Mouse (Mus musculus): Measurements from ENCODE around the gene Nsun2. TPM values are rescaled to one million over a fixed set of nuclear protein-coding genes. Genes with fewer than 3 reads are reported as not detected.

The Nsun2 gene
- polyA plus RNA-seq, 2 experiments = 102 to 134 TPM

- H3K4me3 ChIP-seq (replicated peaks; ENCODE audit: low read length) = no peak overlapping the region
- DNase-seq (ENCODE audit: low spot score) = no peak
- no peaks in the 10 kb centered on the region for H3K27me3 ChIP-seq (ENCODE audit: control insufficient read depth, insufficient read depth, low read length)
- H3K27ac ChIP-seq (replicated peaks; ENCODE audit: low read depth, low read length) = no peak overlapping the region
- H3K9me3 ChIP-seq (ENCODE audit: control insufficient read depth, low read length) = no peaks in the 10 kb centered on the region
- H3K36me3 ChIP-seq (ENCODE audit: control insufficient read depth, insufficient read depth, low read length) = no peaks in the 10 kb centered on the region
- WGBS = 83% methylated on average over 9 of the region's 9 CpGs
- TF ChIP-seq POLR2A (IDR thresholded peaks at IDR 0.05; ENCODE audit: borderline replicate concordance, extremely low read depth, insufficient read depth, insufficient read length) = no peak
- H3K4me1 ChIP-seq (ENCODE audit: control insufficient read depth, insufficient read depth, low read length) = no peaks in the 10 kb centered on the region
- no peak for ATAC-seq (ENCODE audit: low FRiP score, low read depth)
- H3K4me2 ChIP-seq (replicated peaks; ENCODE audit: low read depth, low read length, severe bottlenecking) = no peak overlapping the region
- no peak overlapping the region for H3K9ac ChIP-seq (ENCODE audit: low read depth, low read length, severe bottlenecking)
These were observed 35.7 kb downstream of the Nsun2 start for GRCm38 (mm10) chr13:69569201-69569600.

DNA sequence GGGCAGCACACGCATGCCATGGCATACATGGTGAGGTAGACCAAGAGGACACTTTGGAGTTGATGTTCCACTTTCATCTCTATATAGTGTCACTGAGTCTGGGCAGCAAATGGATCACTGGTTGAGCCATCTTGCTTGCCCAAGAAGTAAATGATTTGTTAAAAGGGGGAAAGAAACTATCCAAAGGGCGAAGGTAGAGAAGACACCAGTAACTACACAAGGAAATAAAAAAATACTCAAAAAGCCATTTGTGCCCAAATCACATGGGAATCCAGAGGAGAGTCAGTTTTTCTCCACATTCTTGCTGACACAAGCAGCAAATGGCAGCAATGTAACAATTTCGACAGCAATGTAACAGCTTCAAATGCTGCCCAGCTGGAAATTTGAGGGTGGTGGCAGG, 39.0 kb downstream of the Nsun2 start:
- TF ChIP-seq POLR2A (IDR thresholded peaks at IDR 0.05; ENCODE audit: borderline replicate concordance, extremely low read depth, insufficient read depth, insufficient read length) = no peak
- H3K27ac ChIP-seq (replicated peaks; ENCODE audit: low read depth, low read length) = no peak overlapping the region
- no peak overlapping the region for H3K4me2 ChIP-seq (replicated peaks; ENCODE audit: low read depth, low read length, severe bottlenecking)
- no peaks in the 10 kb centered on the region for H3K4me1 ChIP-seq (ENCODE audit: control insufficient read depth, insufficient read depth, low read length)
- no peaks in the 10 kb centered on the region for H3K27me3 ChIP-seq (ENCODE audit: control insufficient read depth, insufficient read depth, low read length)
- 87% methylated on average over 3 of the region's 3 CpGs for WGBS
- H3K4me3 ChIP-seq (replicated peaks; ENCODE audit: low read length) = no peak overlapping the region
- DNase-seq (ENCODE audit: low spot score) = no peak
- H3K9ac ChIP-seq (ENCODE audit: low read depth, low read length, severe bottlenecking) = no peak overlapping the region
- ATAC-seq (ENCODE audit: low FRiP score, low read depth) = no peak
- no peaks in the 10 kb centered on the region for H3K9me3 ChIP-seq (ENCODE audit: control insufficient read depth, low read length)
- H3K36me3 ChIP-seq (ENCODE audit: control insufficient read depth, insufficient read depth, low read length) = no peaks in the 10 kb centered on the region

- H3K4me2 ChIP-seq (replicated peaks; ENCODE audit: low read depth, low read length, severe bottlenecking) = no peak overlapping the region
- H3K27ac ChIP-seq (replicated peaks; ENCODE audit: low read depth, low read length) = no peak overlapping the region
- TF ChIP-seq POLR2A (IDR thresholded peaks at IDR 0.05; ENCODE audit: borderline replicate concordance, extremely low read depth, insufficient read depth, insufficient read length) = no peak
- no peaks in the 10 kb centered on the region for H3K9me3 ChIP-seq (ENCODE audit: control insufficient read depth, low read length)
- no peak overlapping the region for H3K9ac ChIP-seq (ENCODE audit: low read depth, low read length, severe bottlenecking)
- WGBS = 64% methylated on average over 11 of the region's 11 CpGs
- DNase-seq (ENCODE audit: low spot score) (no peak), ATAC-seq (ENCODE audit: low FRiP score, low read depth) (no peak)
- H3K27me3 ChIP-seq (ENCODE audit: control insufficient read depth, insufficient read depth, low read length) = no peaks in the 10 kb centered on the region
- no peaks in the 10 kb centered on the region for H3K36me3 ChIP-seq (ENCODE audit: control insufficient read depth, insufficient read depth, low read length)
- H3K4me3 ChIP-seq (replicated peaks; ENCODE audit: low read length) = no peak overlapping the region
- H3K4me1 ChIP-seq (ENCODE audit: control insufficient read depth, insufficient read depth, low read length) = no peaks in the 10 kb centered on the region
These were observed 43.1 kb downstream of the Nsun2 start for GRCm38 (mm10) chr13:69576676-69577075.

DNA sequence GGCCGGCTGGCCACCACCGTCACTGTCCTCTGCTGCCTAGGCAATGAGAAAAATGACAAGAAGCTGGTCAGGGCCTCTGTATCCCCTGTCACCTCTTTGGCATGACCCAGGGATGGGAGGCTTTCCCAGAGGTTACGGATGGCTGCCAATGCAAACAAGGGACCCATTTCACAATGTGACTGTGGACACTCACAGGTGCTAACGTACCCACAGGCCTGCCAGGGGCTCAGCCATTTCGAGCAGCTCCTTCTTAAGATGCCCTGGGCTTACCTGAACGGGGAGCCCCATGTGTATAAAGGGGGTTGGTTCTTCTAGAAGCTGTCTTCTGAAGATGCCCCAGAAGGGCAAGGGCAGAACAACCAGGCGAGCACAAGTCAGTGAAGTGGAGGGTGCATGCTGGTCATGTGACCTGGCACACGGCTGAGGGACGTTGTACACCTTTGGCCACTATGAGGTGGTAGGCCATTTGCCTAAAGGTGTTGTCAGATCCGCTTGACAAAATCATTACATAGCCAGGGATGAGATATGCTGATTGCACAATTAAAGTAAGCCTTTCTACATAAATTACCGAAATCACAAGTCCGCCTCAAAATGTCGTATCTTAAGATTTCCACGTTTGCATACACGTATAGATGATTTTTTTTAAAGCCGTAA, 43.8 kb downstream of the Nsun2 start:
- H3K4me2 ChIP-seq (replicated peaks; ENCODE audit: low read depth, low read length, severe bottlenecking) = no peak overlapping the region
- H3K27me3 ChIP-seq (ENCODE audit: control insufficient read depth, insufficient read depth, low read length) = no peaks in the 10 kb centered on the region
- TF ChIP-seq POLR2A (IDR thresholded peaks at IDR 0.05; ENCODE audit: borderline replicate concordance, extremely low read depth, insufficient read depth, insufficient read length) = no peak
- DNase-seq (ENCODE audit: low spot score) (no peak), ATAC-seq (ENCODE audit: low FRiP score, low read depth) (no peak)
- H3K9ac ChIP-seq (ENCODE audit: low read depth, low read length, severe bottlenecking) = no peak overlapping the region
- WGBS = 87% methylated on average over 16 of the region's 16 CpGs
- no peaks in the 10 kb centered on the region for H3K36me3 ChIP-seq (ENCODE audit: control insufficient read depth, insufficient read depth, low read length)
- H3K27ac ChIP-seq (replicated peaks; ENCODE audit: low read depth, low read length) = no peak overlapping the region
- no peaks in the 10 kb centered on the region for H3K4me1 ChIP-seq (ENCODE audit: control insufficient read depth, insufficient read depth, low read length)
- no peak overlapping the region for H3K4me3 ChIP-seq (replicated peaks; ENCODE audit: low read length)
- H3K9me3 ChIP-seq (ENCODE audit: control insufficient read depth, low read length) = no peaks in the 10 kb centered on the region

GRCm38 (mm10) chr13:69582411-69582810, 48.9 kb downstream of the Nsun2 start:
- no peaks in the 10 kb centered on the region for H3K4me1 ChIP-seq (ENCODE audit: control insufficient read depth, insufficient read depth, low read length)
- no peak overlapping the region for H3K4me2 ChIP-seq (replicated peaks; ENCODE audit: low read depth, low read length, severe bottlenecking)
- no peak for DNase-seq (ENCODE audit: low spot score)
- TF ChIP-seq POLR2A (IDR thresholded peaks at IDR 0.05; ENCODE audit: borderline replicate concordance, extremely low read depth, insufficient read depth, insufficient read length) = no peak
- WGBS = 89% methylated on average over 6 of the region's 6 CpGs
- no peak overlapping the region for H3K27ac ChIP-seq (replicated peaks; ENCODE audit: low read depth, low read length)
- H3K36me3 ChIP-seq (ENCODE audit: control insufficient read depth, insufficient read depth, low read length) = no peaks in the 10 kb centered on the region
- no peaks in the 10 kb centered on the region for H3K27me3 ChIP-seq (ENCODE audit: control insufficient read depth, insufficient read depth, low read length)
- no peaks in the 10 kb centered on the region for H3K9me3 ChIP-seq (ENCODE audit: control insufficient read depth, low read length)
- H3K9ac ChIP-seq (ENCODE audit: low read depth, low read length, severe bottlenecking) = no peak overlapping the region
- no peak for ATAC-seq (ENCODE audit: low FRiP score, low read depth)
- H3K4me3 ChIP-seq (replicated peaks; ENCODE audit: low read length) = no peak overlapping the region

Data from limb, embryonic 14.5 days (tissue).